Mouse (Mus musculus) brain, embryonic 18.5 days (tissue): ENCODE measurements around the gene Sema7a.

ENCODE experiments used
- DNase-seq: peaks from one replicate; pipeline ENCODE4 v3.0.0-alpha.2; 2012; ENCODE audit warnings: low read depth, low spot score

The Sema7a gene

GRCm38 (mm10) chr9:58011027-58011426 is 71.1 kb downstream of the Sema7a start:
- DNase-seq = no peak

GRCm38 (mm10) chr9:58011552-58011951 is 71.6 kb downstream of the Sema7a start:
- DNase-seq = no peak
